Mouse (Mus musculus) myocyte (in vitro differentiated cells): ENCODE measurements around the gene Foxo1.

Source experiments
- POLR2A ChIP-seq: IDR thresholded peaks from one replicate; pipeline ENCODE4 v1.6.1; 2011; ENCODE audit warnings: low read depth, mild to moderate bottlenecking, control low read depth, moderate library complexity; ENCODE audit not compliant: insufficient read length
- TCF3 ChIP-seq: IDR thresholded peaks from one replicate; pipeline ENCODE4 v1.6.1; 2011; ENCODE audit warnings: low read depth, control low read depth; ENCODE audit not compliant: insufficient read length

DNA sequence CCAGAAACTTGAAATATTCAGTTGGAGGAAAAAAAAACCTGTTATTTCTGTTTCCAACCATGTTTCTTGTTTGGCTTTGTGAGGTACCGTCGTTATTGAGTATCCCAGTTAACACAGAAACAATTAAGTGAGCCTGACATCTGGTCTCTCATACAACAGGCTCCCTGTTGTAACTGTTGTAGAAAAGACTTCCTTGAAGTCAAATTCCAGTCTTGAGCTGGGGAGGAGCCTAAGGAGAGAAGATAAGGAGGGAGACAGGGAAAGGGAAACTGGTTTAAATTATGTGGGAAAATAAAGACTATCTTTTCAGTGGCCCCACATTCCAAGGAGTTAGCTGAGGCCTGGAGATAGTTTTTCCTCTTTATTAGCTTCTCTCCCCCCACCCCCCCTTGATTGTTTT is 14.2 kb downstream of the Foxo1 start:
- no peak for TF ChIP-seq POLR2A
- TF ChIP-seq TCF3, result no peak
